8 mouse cellular contexts compared by ENCODE assay signal in genomic region chr7:140882469-140882803, GRCm38 (mm10). TPM values are rescaled to one million over a fixed set of nuclear protein-coding genes. Genes with fewer than 3 reads are reported as not detected.
DNase-seq lines count a peak whose midpoint lies in the region; ATAC-seq and TF ChIP-seq lines count a peak whose summit lies in the region.

No protein-coding gene starts in this region.

- peaks cover 21% of the 10 kb centered on the region for H3K4me1 ChIP-seq in heart, embryonic 12.5 days (replicated peaks)
- no peaks in the 10 kb centered on the region for H3K4me1 ChIP-seq in ES-Bruce4 (ENCODE audit: control insufficient read depth, insufficient read depth, low read length)
- peaks cover 22% of the 10 kb centered on the region for H3K4me1 ChIP-seq in forebrain, embryonic 13.5 days
- H3K4me1 ChIP-seq in liver, embryonic 15.5 days (replicated peaks): peaks cover 42% of the 10 kb centered on the region

- TF ChIP-seq POLR2A in ES-Bruce4 (IDR thresholded peaks at IDR 0.05; ENCODE audit: insufficient read depth, low read length): no peak

- no peaks in the 10 kb centered on the region for H3K9me3 ChIP-seq in heart, embryonic 12.5 days (replicated peaks)
- H3K9me3 ChIP-seq in ES-Bruce4 (replicated peaks; ENCODE audit: control insufficient read depth, insufficient read depth, low read length, poor library complexity, severe bottlenecking): no peaks in the 10 kb centered on the region
- no peaks in the 10 kb centered on the region for H3K9me3 ChIP-seq in forebrain, embryonic 13.5 days (replicated peaks)
- H3K9me3 ChIP-seq in liver, embryonic 15.5 days (replicated peaks): no peaks in the 10 kb centered on the region

- no peaks in the 10 kb centered on the region for H3K27me3 ChIP-seq in heart, embryonic 12.5 days (replicated peaks)
- H3K27me3 ChIP-seq in ES-Bruce4 (ENCODE audit: control insufficient read depth, insufficient read depth, low read length, poor library complexity, severe bottlenecking): no peaks in the 10 kb centered on the region
- H3K27me3 ChIP-seq in forebrain, embryonic 13.5 days: no peaks in the 10 kb centered on the region
- no peaks in the 10 kb centered on the region for H3K27me3 ChIP-seq in liver, embryonic 15.5 days

- H3K9ac ChIP-seq in heart, embryonic 12.5 days: peak overlapping the region; percentile 93
- peak overlapping the region; percentile 59 for H3K9ac ChIP-seq in ES-Bruce4 (ENCODE audit: low read depth, poor library complexity, severe bottlenecking)
- H3K9ac ChIP-seq in forebrain, embryonic 13.5 days: peak overlapping the region; percentile 80
- H3K9ac ChIP-seq in liver, embryonic 15.5 days: peak overlapping the region; percentile 84

- WGBS in heart, embryonic 12.5 days: 0% methylated on average over 12 of the region's 12 CpGs
- under 1% methylated on average over 12 of the region's 12 CpGs for WGBS in forebrain, embryonic 13.5 days
- under 1% methylated on average over 12 of the region's 12 CpGs for whole genome bisulfite sequencing in liver, embryonic 15.5 days (ENCODE audit: insufficient replicate concordance)

- ATAC-seq in heart, embryonic 12.5 days (ENCODE audit: insufficient number of reproducible peaks, low FRiP score): peak; percentile 29
- no peak for ATAC-seq in forebrain, embryonic 13.5 days
- peak; percentile 14 for ATAC-seq in liver, embryonic 15.5 days (ENCODE audit: insufficient read depth)

- H3K36me3 ChIP-seq in heart, embryonic 12.5 days: peaks cover 33% of the 10 kb centered on the region
- peaks cover 12% of the 10 kb centered on the region for H3K36me3 ChIP-seq in ES-Bruce4 (ENCODE audit: control insufficient read depth, insufficient read depth, low read length, poor library complexity, severe bottlenecking)
- H3K36me3 ChIP-seq in forebrain, embryonic 13.5 days (ENCODE audit: poor library complexity, severe bottlenecking): peaks cover 32% of the 10 kb centered on the region
- peaks cover 38% of the 10 kb centered on the region for H3K36me3 ChIP-seq in liver, embryonic 15.5 days (replicated peaks)

- no peak for DNase-seq in heart, adult 9 months (ENCODE audit: low spot score in 2 of 2)
- no peak for DNase-seq in urinary bladder, adult 2 months (ENCODE audit: low spot score)
- no peak for DNase-seq in cerebellum, postnatal 25 days
- DNase-seq in right cerebral cortex, postnatal 14 days: no peak

- peak overlapping the region; percentile 85 for H3K4me2 ChIP-seq in heart, embryonic 12.5 days
- peak overlapping the region; percentile 73 for H3K4me2 ChIP-seq in forebrain, embryonic 13.5 days
- H3K4me2 ChIP-seq in liver, embryonic 15.5 days: peak overlapping the region; percentile 94

- H3K27ac ChIP-seq in heart, embryonic 12.5 days (ENCODE audit: poor library complexity, severe bottlenecking): peak overlapping the region; percentile 91; the same call in 1 of the 2 replicates
- no peak overlapping the region for H3K27ac ChIP-seq in ES-Bruce4 (ENCODE audit: insufficient read depth, low read length)
- H3K27ac ChIP-seq in forebrain, embryonic 13.5 days: peak overlapping the region; percentile 83; the same call in 1 of the 2 replicates
- H3K27ac ChIP-seq in liver, embryonic 15.5 days (replicated peaks): peak overlapping the region; percentile 90

- peak overlapping the region; percentile 98 for H3K4me3 ChIP-seq in heart, embryonic 12.5 days
- H3K4me3 ChIP-seq in ES-Bruce4 (ENCODE audit: low read depth, low read length): peak overlapping the region; percentile 96
- H3K4me3 ChIP-seq in forebrain, embryonic 13.5 days: peak overlapping the region; percentile 82
- H3K4me3 ChIP-seq in liver, embryonic 15.5 days (replicated peaks): peak overlapping the region; percentile 76

- TF ChIP-seq EP300 in ES-Bruce4 (IDR thresholded peaks at IDR 0.05; ENCODE audit: insufficient read depth, low read depth, low read length): 0 out of 2 replicates have a peak, but pooled peaks have one; percentile 2

- no peak for TF ChIP-seq CTCF in ES-Bruce4 (IDR thresholded peaks at IDR 0.05; ENCODE audit: low read depth, low read length)

RNA-seq across cellular contexts. Expression of gene Sirt3, which starts 0.3 kb away (rescaled TPM):
- polyA plus RNA-seq in heart, embryonic 12.5 days (2016; fragmentation: Nextera tagmentation; extraction: Ambion mirVana): 40.9 and 41.6 TPM in 2 replicates
- 17.4 and 17.9 TPM in 2 replicates for polyA plus RNA-seq in ES-Bruce4 (2011; ENCODE audit: insufficient read depth, insufficient read length, low read depth, missing spikeins)
- 29.4 and 31.0 TPM in 2 replicates for polyA plus RNA-seq in forebrain, embryonic 13.5 days (2015; fragmentation: Nextera tagmentation; extraction: Ambion mirVana)
- 20.0 and 21.5 TPM in 2 replicates for polyA plus RNA-seq in liver, embryonic 15.5 days (2015; fragmentation: Nextera tagmentation; extraction: Ambion mirVana)
- 32.4 and 38.5 TPM in 2 replicates for polyA plus RNA-seq in urinary bladder, adult 2 months (2012; rRNA removed)

RNA-seq across cellular contexts. Expression of gene Psmd13, which starts 0.7 kb away (rescaled TPM):
- polyA plus RNA-seq in heart, embryonic 12.5 days (2016; fragmentation: Nextera tagmentation; extraction: Ambion mirVana): 187 and 188 TPM in 2 replicates
- 246 and 251 TPM in 2 replicates for polyA plus RNA-seq in ES-Bruce4 (2011; ENCODE audit: insufficient read depth, insufficient read length, low read depth, missing spikeins)
- polyA plus RNA-seq in forebrain, embryonic 13.5 days (2015; fragmentation: Nextera tagmentation; extraction: Ambion mirVana): 310 and 318 TPM in 2 replicates
- polyA plus RNA-seq in liver, embryonic 15.5 days (2015; fragmentation: Nextera tagmentation; extraction: Ambion mirVana): 133 TPM in 2 replicates
- polyA plus RNA-seq in urinary bladder, adult 2 months (2012; rRNA removed): 77.9 and 79.2 TPM in 2 replicates

RNA-seq across cellular contexts. Expression of gene Cox8b, which starts 17.8 kb away (rescaled TPM):
- 93.0 and 102 TPM in 2 replicates for polyA plus RNA-seq in heart, embryonic 12.5 days (2016; fragmentation: Nextera tagmentation; extraction: Ambion mirVana)
- not detected in 2 replicates for polyA plus RNA-seq in ES-Bruce4 (2011; ENCODE audit: insufficient read depth, insufficient read length, low read depth, missing spikeins)
- not detected in 2 replicates for polyA plus RNA-seq in forebrain, embryonic 13.5 days (2015; fragmentation: Nextera tagmentation; extraction: Ambion mirVana)
- 2.5 and 3.6 TPM in 2 replicates for polyA plus RNA-seq in liver, embryonic 15.5 days (2015; fragmentation: Nextera tagmentation; extraction: Ambion mirVana)
- 3.9 and 4.4 TPM in 2 replicates for polyA plus RNA-seq in urinary bladder, adult 2 months (2012; rRNA removed)

RNA-seq across cellular contexts. Expression of gene Bet1l, which starts 25.1 kb away (rescaled TPM):
- polyA plus RNA-seq in heart, embryonic 12.5 days (2016; fragmentation: Nextera tagmentation; extraction: Ambion mirVana): 27.7 and 29.3 TPM in 2 replicates
- 14.0 and 18.3 TPM in 2 replicates for polyA plus RNA-seq in ES-Bruce4 (2011; ENCODE audit: insufficient read depth, insufficient read length, low read depth, missing spikeins)
- 34.6 and 38.7 TPM in 2 replicates for polyA plus RNA-seq in forebrain, embryonic 13.5 days (2015; fragmentation: Nextera tagmentation; extraction: Ambion mirVana)
- 18.7 and 20.3 TPM in 2 replicates for polyA plus RNA-seq in liver, embryonic 15.5 days (2015; fragmentation: Nextera tagmentation; extraction: Ambion mirVana)
- 35.9 and 46.2 TPM in 2 replicates for polyA plus RNA-seq in urinary bladder, adult 2 months (2012; rRNA removed)

RNA-seq across cellular contexts. Expression of gene Ric8a, which starts 25.7 kb away (rescaled TPM):
- 42.7 and 48.0 TPM in 2 replicates for polyA plus RNA-seq in heart, embryonic 12.5 days (2016; fragmentation: Nextera tagmentation; extraction: Ambion mirVana)
- polyA plus RNA-seq in ES-Bruce4 (2011; ENCODE audit: insufficient read depth, insufficient read length, low read depth, missing spikeins): 23.3 and 26.3 TPM in 2 replicates
- polyA plus RNA-seq in forebrain, embryonic 13.5 days (2015; fragmentation: Nextera tagmentation; extraction: Ambion mirVana): 65.7 and 80.4 TPM in 2 replicates
- 20.9 and 23.3 TPM in 2 replicates for polyA plus RNA-seq in liver, embryonic 15.5 days (2015; fragmentation: Nextera tagmentation; extraction: Ambion mirVana)
- polyA plus RNA-seq in urinary bladder, adult 2 months (2012; rRNA removed): 74.7 and 77.1 TPM in 2 replicates

Comparison
In these comparisons a context has a peak if more than half of its experiments do, and no peak if none do; other contexts are left out.
1. RNA of gene Cox8b, which starts 17.8 kb away (polyA plus RNA-seq): 93.0 to 102 TPM in heart, embryonic 12.5 days; 3.9 to 4.4 TPM in urinary bladder, adult 2 months, 2.5 to 3.6 TPM in liver, embryonic 15.5 days, not detected in ES-Bruce4 and not detected in forebrain, embryonic 13.5 days; every median in the first group is over 10 times any median in the second.
2. Peak in every context shown above with its lines, with median percentiles within 50 percentile points of each other: H3K4me2 ChIP-seq, H3K4me3 ChIP-seq and H3K9ac ChIP-seq.